Mouse (Mus musculus): ENCODE data around the gene Ccnd3. TPM values are rescaled to one million over a fixed set of nuclear protein-coding genes. Genes with fewer than 3 reads are reported as not detected.

Ccnd3 gene
- polyA plus RNA-seq, 1 experiment from 2014 or later, result 260 TPM

DNA sequence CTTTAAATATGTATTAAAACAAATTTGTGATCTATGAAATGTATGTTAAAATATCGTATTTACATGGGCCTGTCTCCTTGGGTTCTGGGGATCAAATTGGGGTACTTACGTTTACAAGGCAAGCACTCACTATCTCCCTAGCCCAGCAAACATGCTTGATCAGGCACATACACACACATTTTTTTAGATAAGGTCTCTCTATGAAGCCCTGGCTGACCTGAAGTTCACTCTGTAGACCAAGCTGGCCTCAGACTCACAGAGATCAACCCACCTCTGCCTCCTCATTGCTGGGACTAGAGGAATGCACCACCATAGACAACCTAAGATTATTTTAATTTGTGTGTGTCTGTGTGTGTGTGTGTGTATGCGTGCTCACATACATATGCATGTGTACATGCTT is 63.5 kb downstream of the Ccnd3 start:
- no peak overlapping the region for H3K4me3 ChIP-seq (ENCODE audit: low read depth, low read length)
- no peaks in the 10 kb centered on the region for H3K4me1 ChIP-seq (ENCODE audit: control insufficient read depth, insufficient read depth, low read length)
- H3K27me3 ChIP-seq (ENCODE audit: control insufficient read depth, insufficient read depth, low read length), result no peaks in the 10 kb centered on the region
- no peaks in the 10 kb centered on the region for H3K36me3 ChIP-seq (ENCODE audit: control insufficient read depth, insufficient read depth, low read length)
- H3K27ac ChIP-seq (ENCODE audit: low read depth, low read length), result no peak overlapping the region
- no peaks in the 10 kb centered on the region for H3K9me3 ChIP-seq (ENCODE audit: control insufficient read depth, low read length)
- DNase-seq (ENCODE audit: low spot score), result no peak
- H3K9ac ChIP-seq (ENCODE audit: low read length), result no peak overlapping the region
- no peak for ATAC-seq (ENCODE audit: insufficient read depth, low FRiP score, low TSS enrichment)
- 93% methylated on average over 3 of the region's 3 CpGs for WGBS
- H3K4me2 ChIP-seq (ENCODE audit: low read depth), result no peak overlapping the region

DNA sequence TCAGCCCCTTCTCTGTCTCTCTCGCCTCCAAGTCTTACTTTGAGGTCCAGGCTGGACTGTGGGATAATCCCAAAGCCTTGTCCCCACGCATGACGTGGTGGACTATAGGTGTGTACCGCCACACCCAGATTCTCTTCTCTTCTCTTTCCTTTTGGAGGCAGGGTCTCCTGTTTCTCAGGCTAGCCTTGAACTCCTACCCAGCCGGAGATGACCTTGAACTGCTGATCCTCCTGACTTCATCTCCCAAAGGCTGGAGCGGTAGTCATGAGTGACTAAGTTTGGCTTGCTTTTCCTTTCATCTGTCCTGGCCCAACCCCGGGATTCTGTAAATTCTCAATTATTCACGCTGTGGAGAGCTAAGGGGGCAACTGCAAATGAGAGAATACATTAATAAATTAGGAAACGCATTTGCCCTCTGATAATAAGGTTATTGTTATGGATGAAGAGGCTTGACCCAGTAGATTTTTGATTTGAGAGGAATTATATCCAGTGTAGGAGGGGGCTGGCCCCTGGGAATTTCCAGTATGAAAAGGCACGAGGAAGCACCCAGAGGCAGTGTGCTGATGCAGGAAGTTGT is 64.2 kb downstream of the Ccnd3 start:
- Histone ChIP-seq H3K36me3 (ENCODE audit: control insufficient read depth, insufficient read depth, low read length) (no peaks in the 10 kb centered on the region), H3K9me3 (ENCODE audit: control insufficient read depth, low read length) (no peaks in the 10 kb centered on the region), H3K4me1 (ENCODE audit: control insufficient read depth, insufficient read depth, low read length) (no peaks in the 10 kb centered on the region), H3K27ac (ENCODE audit: low read depth, low read length) (no peak overlapping the region), H3K4me2 (ENCODE audit: low read depth) (no peak overlapping the region), H3K4me3 (ENCODE audit: low read depth, low read length) (no peak overlapping the region), H3K27me3 (ENCODE audit: control insufficient read depth, insufficient read depth, low read length) (no peaks in the 10 kb centered on the region), H3K9ac (ENCODE audit: low read length) (no peak overlapping the region)
- no peak for ATAC-seq (ENCODE audit: insufficient read depth, low FRiP score, low TSS enrichment)
- WGBS, result 55% methylated on average over 10 of the region's 10 CpGs
- DNase-seq (ENCODE audit: low spot score), result peak; percentile 26

GRCm38 (mm10) chr17:47571621-47572020 is 66.8 kb downstream of the Ccnd3 start:
- Histone ChIP-seq H3K36me3 (ENCODE audit: control insufficient read depth, insufficient read depth, low read length) (no peaks in the 10 kb centered on the region), H3K9ac (ENCODE audit: low read length) (no peak overlapping the region), H3K27me3 (ENCODE audit: control insufficient read depth, insufficient read depth, low read length) (no peaks in the 10 kb centered on the region), H3K27ac (ENCODE audit: low read depth, low read length) (no peak overlapping the region), H3K4me1 (ENCODE audit: control insufficient read depth, insufficient read depth, low read length) (no peaks in the 10 kb centered on the region), H3K4me3 (ENCODE audit: low read depth, low read length) (no peak overlapping the region), H3K4me2 (ENCODE audit: low read depth) (no peak overlapping the region), H3K9me3 (ENCODE audit: control insufficient read depth, low read length) (no peaks in the 10 kb centered on the region)
- ATAC-seq (ENCODE audit: insufficient read depth, low FRiP score, low TSS enrichment) (no peak), DNase-seq (ENCODE audit: low spot score) (no peak)
- WGBS, result 21% methylated on average over 7 of the region's 7 CpGs

GRCm38 (mm10) chr17:47572436-47572835 is 67.6 kb downstream of the Ccnd3 start:
- no peak overlapping the region for H3K4me2 ChIP-seq (ENCODE audit: low read depth)
- no peaks in the 10 kb centered on the region for H3K27me3 ChIP-seq (ENCODE audit: control insufficient read depth, insufficient read depth, low read length)
- DNase-seq (ENCODE audit: low spot score) (no peak), ATAC-seq (ENCODE audit: insufficient read depth, low FRiP score, low TSS enrichment) (no peak)
- H3K4me1 ChIP-seq (ENCODE audit: control insufficient read depth, insufficient read depth, low read length), result no peaks in the 10 kb centered on the region
- no peaks in the 10 kb centered on the region for H3K9me3 ChIP-seq (ENCODE audit: control insufficient read depth, low read length)
- no peaks in the 10 kb centered on the region for H3K36me3 ChIP-seq (ENCODE audit: control insufficient read depth, insufficient read depth, low read length)
- no peak overlapping the region for H3K9ac ChIP-seq (ENCODE audit: low read length)
- H3K27ac ChIP-seq (ENCODE audit: low read depth, low read length), result no peak overlapping the region
- H3K4me3 ChIP-seq (ENCODE audit: low read depth, low read length), result no peak overlapping the region

DNA sequence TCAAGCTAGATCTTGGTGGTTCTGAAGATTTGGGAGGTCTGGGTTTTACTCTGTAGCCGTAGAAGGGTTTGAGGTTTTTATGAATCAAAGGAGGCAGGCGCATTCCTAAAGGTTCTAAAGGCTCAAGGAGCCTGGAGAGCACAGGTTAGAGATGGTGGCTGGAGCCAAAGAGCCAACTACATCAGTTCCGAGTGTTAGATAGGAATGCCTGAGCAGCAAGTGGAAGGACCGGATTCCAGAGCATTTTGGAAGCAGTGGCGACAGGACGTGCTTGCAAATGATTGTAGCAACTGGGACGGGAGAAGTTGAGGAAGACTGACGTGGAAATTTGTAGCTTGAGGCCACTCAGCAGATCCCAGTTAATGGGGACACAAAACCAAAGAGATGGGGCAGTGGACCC is 69.2 kb downstream of the Ccnd3 start:
- WGBS, result 82% methylated on average over 8 of the region's 8 CpGs
- ATAC-seq (ENCODE audit: insufficient read depth, low FRiP score, low TSS enrichment), result no peak

DNA sequence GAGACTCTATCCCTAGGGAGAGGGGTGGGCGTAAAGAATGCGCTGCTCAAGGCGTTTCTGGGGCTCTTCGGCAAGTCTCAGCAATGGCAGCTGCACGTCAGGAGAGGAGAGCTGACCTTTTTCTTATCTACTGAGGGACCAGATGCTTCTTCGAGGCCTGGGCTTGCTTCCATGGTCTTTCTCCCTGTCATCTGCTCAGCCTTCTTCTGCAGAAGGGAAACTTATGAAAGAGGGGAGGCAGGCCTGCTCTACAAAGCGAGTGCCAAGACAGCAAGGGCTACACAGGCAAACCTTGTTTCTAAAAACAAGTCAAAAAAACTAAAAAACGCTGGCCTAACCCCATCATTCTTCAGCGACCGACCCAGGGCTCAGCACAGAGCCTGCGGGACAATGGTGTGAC is 70.0 kb downstream of the Ccnd3 start:
- Histone ChIP-seq H3K9ac (ENCODE audit: low read length) (no peak overlapping the region), H3K36me3 (ENCODE audit: control insufficient read depth, insufficient read depth, low read length) (no peaks in the 10 kb centered on the region), H3K4me2 (ENCODE audit: low read depth) (no peak overlapping the region), H3K9me3 (ENCODE audit: control insufficient read depth, low read length) (no peaks in the 10 kb centered on the region), H3K4me1 (ENCODE audit: control insufficient read depth, insufficient read depth, low read length) (no peaks in the 10 kb centered on the region), H3K27ac (ENCODE audit: low read depth, low read length) (no peak overlapping the region), H3K4me3 (ENCODE audit: low read depth, low read length) (no peak overlapping the region), H3K27me3 (ENCODE audit: control insufficient read depth, insufficient read depth, low read length) (no peaks in the 10 kb centered on the region)
- no peak for ATAC-seq (ENCODE audit: insufficient read depth, low FRiP score, low TSS enrichment)
- DNase-seq (ENCODE audit: low spot score), result no peak
- WGBS, result 79% methylated on average over 11 of the region's 11 CpGs

More for the DNA sequence above, 69.2 kb downstream of the Ccnd3 start:
- Histone ChIP-seq H3K27ac (ENCODE audit: low read depth, low read length) (no peak overlapping the region), H3K27me3 (ENCODE audit: control insufficient read depth, insufficient read depth, low read length) (no peaks in the 10 kb centered on the region), H3K4me2 (ENCODE audit: low read depth) (no peak overlapping the region), H3K9me3 (ENCODE audit: control insufficient read depth, low read length) (no peaks in the 10 kb centered on the region), H3K4me1 (ENCODE audit: control insufficient read depth, insufficient read depth, low read length) (no peaks in the 10 kb centered on the region), H3K9ac (ENCODE audit: low read length) (no peak overlapping the region), H3K4me3 (ENCODE audit: low read depth, low read length) (no peak overlapping the region), H3K36me3 (ENCODE audit: control insufficient read depth, insufficient read depth, low read length) (no peaks in the 10 kb centered on the region)
- no peak for DNase-seq (ENCODE audit: low spot score)

DNA sequence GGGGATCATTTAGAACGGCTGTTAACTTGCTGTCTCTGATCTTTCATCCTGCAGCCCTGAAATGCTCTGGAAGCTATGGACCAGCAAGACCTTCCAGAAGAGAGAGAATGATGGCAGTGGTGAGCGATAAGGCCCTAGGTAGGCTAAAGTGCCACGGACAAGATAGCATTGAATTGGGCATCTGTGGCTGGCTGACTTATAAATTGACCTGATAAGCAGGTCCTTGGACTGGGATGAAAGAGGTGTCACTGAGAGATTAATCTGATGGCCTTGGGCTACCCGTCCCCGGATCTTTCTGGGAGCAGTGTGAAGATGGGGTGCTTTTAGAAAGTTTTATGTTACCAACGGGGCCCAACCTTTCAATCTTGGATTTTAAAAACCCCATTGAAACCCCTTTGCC is 73.8 kb downstream of the Ccnd3 start:
- H3K9me3 ChIP-seq (ENCODE audit: control insufficient read depth, low read length), result no peaks in the 10 kb centered on the region
- no peak overlapping the region for H3K9ac ChIP-seq (ENCODE audit: low read length)
- no peaks in the 10 kb centered on the region for H3K4me1 ChIP-seq (ENCODE audit: control insufficient read depth, insufficient read depth, low read length)
- no peak overlapping the region for H3K4me3 ChIP-seq (ENCODE audit: low read depth, low read length)
- WGBS, result 91% methylated on average over 6 of the region's 6 CpGs
- no peak for DNase-seq (ENCODE audit: low spot score)
- H3K27me3 ChIP-seq (ENCODE audit: control insufficient read depth, insufficient read depth, low read length), result no peaks in the 10 kb centered on the region
- ATAC-seq (ENCODE audit: insufficient read depth, low FRiP score, low TSS enrichment), result no peak
- no peak overlapping the region for H3K27ac ChIP-seq (ENCODE audit: low read depth, low read length)
- no peak overlapping the region for H3K4me2 ChIP-seq (ENCODE audit: low read depth)
- no peaks in the 10 kb centered on the region for H3K36me3 ChIP-seq (ENCODE audit: control insufficient read depth, insufficient read depth, low read length)

DNA sequence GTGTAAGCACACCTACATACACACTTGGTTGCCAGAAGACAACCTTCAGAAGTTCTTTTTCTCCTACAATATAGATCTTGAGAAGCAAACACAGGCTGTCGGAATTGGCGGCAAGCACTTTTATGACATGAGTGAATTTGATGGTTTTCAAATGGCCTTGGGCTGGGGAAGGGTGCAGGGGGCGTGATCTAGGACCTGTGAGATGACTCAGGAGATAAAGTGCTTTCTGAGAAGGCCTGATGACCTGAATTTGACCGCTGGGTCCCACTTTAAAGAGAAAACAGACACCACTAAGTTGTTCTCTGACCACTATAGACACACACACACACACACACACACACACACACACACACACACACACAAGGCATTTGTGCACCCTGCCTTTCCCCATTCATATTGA is 76.1 kb downstream of the Ccnd3 start:
- 97% methylated on average over 4 of the region's 4 CpGs for WGBS
- Histone ChIP-seq H3K4me2 (ENCODE audit: low read depth) (no peak overlapping the region), H3K4me1 (ENCODE audit: control insufficient read depth, insufficient read depth, low read length) (no peaks in the 10 kb centered on the region), H3K9me3 (ENCODE audit: control insufficient read depth, low read length) (no peaks in the 10 kb centered on the region), H3K4me3 (ENCODE audit: low read depth, low read length) (no peak overlapping the region), H3K9ac (ENCODE audit: low read length) (no peak overlapping the region), H3K27ac (ENCODE audit: low read depth, low read length) (no peak overlapping the region), H3K36me3 (ENCODE audit: control insufficient read depth, insufficient read depth, low read length) (no peaks in the 10 kb centered on the region), H3K27me3 (ENCODE audit: control insufficient read depth, insufficient read depth, low read length) (no peaks in the 10 kb centered on the region)
- DNase-seq (ENCODE audit: low spot score) (no peak), ATAC-seq (ENCODE audit: insufficient read depth, low FRiP score, low TSS enrichment) (no peak)

GRCm38 (mm10) chr17:47588517-47588916 is 83.7 kb downstream of the Ccnd3 start:
- Histone ChIP-seq H3K36me3 (ENCODE audit: control insufficient read depth, insufficient read depth, low read length) (no peaks in the 10 kb centered on the region), H3K4me3 (ENCODE audit: low read depth, low read length) (no peak overlapping the region), H3K9me3 (ENCODE audit: control insufficient read depth, low read length) (no peaks in the 10 kb centered on the region), H3K9ac (ENCODE audit: low read length) (no peak overlapping the region), H3K27me3 (ENCODE audit: control insufficient read depth, insufficient read depth, low read length) (no peaks in the 10 kb centered on the region), H3K27ac (ENCODE audit: low read depth, low read length) (no peak overlapping the region), H3K4me2 (ENCODE audit: low read depth) (no peak overlapping the region), H3K4me1 (ENCODE audit: control insufficient read depth, insufficient read depth, low read length) (no peaks in the 10 kb centered on the region)
- 82% methylated on average over 8 of the region's 8 CpGs for WGBS
- ATAC-seq (ENCODE audit: insufficient read depth, low FRiP score, low TSS enrichment), result no peak
- no peak for DNase-seq (ENCODE audit: low spot score)
